Mouse (Mus musculus) hindbrain, embryonic 11.5 days (tissue): ENCODE measurements at regions not wholly inside any gene's neighbourhood (a gene's known extent, or its start where the extent isn't known, plus 50 kb on each side); places are given as distances from the start of the nearest gene placed in this dataset.

Experiments used
- ATAC-seq: fragments of 200-750 bp; cut with Nextera tagmentation; 2 replicates; pipeline ENCODE4 v1.8.0; 2017; ENCODE audit warnings: mild to moderate bottlenecking, moderate TSS enrichment, moderate library complexity; ENCODE audit not compliant: low FRiP score
- DNase-seq: peaks from one replicate; pipeline ENCODE4 v3.0.0-alpha.2; 2015; ENCODE audit warnings: low spot score
- H3K27ac ChIP-seq: fragments of 300-500 bp; sonication (generic); 2 replicates; pipeline ENCODE4 v1.5.1; 2014; ENCODE audit warnings: mild to moderate bottlenecking, low read depth, low read length
- H3K27me3 ChIP-seq: fragments of 300-500 bp; sonication (generic); 2 replicates; pipeline ENCODE4 v1.6.1; 2014; ENCODE audit warnings: mild to moderate bottlenecking, low read length, moderate library complexity, mixed read lengths; ENCODE audit not compliant: control insufficient read depth, insufficient read depth
- H3K36me3 ChIP-seq: fragments of 300-500 bp; sonication (generic); 2 replicates; pipeline ENCODE4 v1.6.1; 2014; ENCODE audit warnings: mild to moderate bottlenecking, low read length, moderate library complexity, mixed read lengths; ENCODE audit not compliant: control insufficient read depth, insufficient read depth
- H3K4me1 ChIP-seq: fragments of 300-500 bp; sonication (generic); replicated peaks from 2 replicates; pipeline ENCODE4 v1.6.1; 2014; ENCODE audit warnings: low read length, mixed read lengths; ENCODE audit not compliant: control insufficient read depth, insufficient read depth
- H3K4me2 ChIP-seq: fragments of 300-500 bp; sonication (generic); replicated peaks from 2 replicates; pipeline ENCODE4 v1.6.1; 2014; ENCODE audit warnings: mild to moderate bottlenecking, low read depth, low read length
- H3K4me3 ChIP-seq: fragments of 300-500 bp; sonication (generic); 2 replicates; pipeline ENCODE4 v1.5.1; 2014; ENCODE audit warnings: low read depth, low read length
- H3K9ac ChIP-seq: fragments of 300-500 bp; sonication (generic); 2 replicates; pipeline ENCODE4 v1.6.1; 2014; ENCODE audit warnings: low read depth, low read length
- H3K9me3 ChIP-seq: fragments of 300-500 bp; sonication (generic); 2 replicates; pipeline ENCODE4 v1.6.1; 2016; ENCODE audit warnings: low read length; ENCODE audit not compliant: control insufficient read depth
- whole genome bisulfite sequencing: fragments of 180-500 bp; shearing (Covaris S2); extraction: QIAGEN DNeasy Blood & Tissue Kit; methylation state at CpG from one replicate; pipeline ENCODE4 v1.1.7; 2014; 5-methylcytosine and 5-hydroxymethylcytosine counted together

- H3K4me2 ChIP-seq, result no peak overlapping the region
- no peaks in the 10 kb centered on the region for H3K9me3 ChIP-seq
- no peak overlapping the region for H3K9ac ChIP-seq
- H3K36me3 ChIP-seq, result no peaks in the 10 kb centered on the region
- no peak for DNase-seq
- H3K27ac ChIP-seq, result no peak overlapping the region
- H3K4me1 ChIP-seq, result no peaks in the 10 kb centered on the region
- 77% methylated on average over 5 of the region's 5 CpGs for WGBS
- H3K4me3 ChIP-seq, result no peak overlapping the region
- H3K27me3 ChIP-seq, result no peaks in the 10 kb centered on the region
- no peak for ATAC-seq
Measured at GRCm38 (mm10) chr14:98891252-98891947, 102.7 kb downstream of the Rpl36a-ps1 start.

GRCm38 (mm10) chr14:98887588-98887987 is 106.5 kb downstream of the Rpl36a-ps1 start:
- WGBS, result 86% methylated on average over 2 of the region's 2 CpGs
- Histone ChIP-seq H3K9ac (no peak overlapping the region), H3K27ac (no peak overlapping the region), H3K27me3 (no peaks in the 10 kb centered on the region), H3K36me3 (no peaks in the 10 kb centered on the region), H3K4me1 (no peaks in the 10 kb centered on the region), H3K4me2 (no peak overlapping the region), H3K4me3 (no peak overlapping the region), H3K9me3 (no peaks in the 10 kb centered on the region)
- ATAC-seq (no peak), DNase-seq (no peak)

GRCm38 (mm10) chr14:98886982-98887381 is 107.1 kb downstream of the Rpl36a-ps1 start:
- H3K9ac ChIP-seq, result no peak overlapping the region
- no peaks in the 10 kb centered on the region for H3K27me3 ChIP-seq
- H3K27ac ChIP-seq, result no peak overlapping the region
- WGBS, result 13% methylated on average over 1 of the region's 1 CpGs
- DNase-seq (peak; percentile 20), ATAC-seq (no peak)
- H3K4me3 ChIP-seq, result no peak overlapping the region
- H3K36me3 ChIP-seq, result no peaks in the 10 kb centered on the region
- no peaks in the 10 kb centered on the region for H3K9me3 ChIP-seq
- no peaks in the 10 kb centered on the region for H3K4me1 ChIP-seq
- H3K4me2 ChIP-seq, result no peak overlapping the region

GRCm38 (mm10) chr14:98882586-98882985 is 111.5 kb downstream of the Rpl36a-ps1 start:
- H3K27ac ChIP-seq, result no peak overlapping the region
- H3K9ac ChIP-seq, result no peak overlapping the region
- no peaks in the 10 kb centered on the region for H3K36me3 ChIP-seq
- 92% methylated on average over 10 of the region's 10 CpGs for WGBS
- H3K27me3 ChIP-seq, result no peaks in the 10 kb centered on the region
- H3K9me3 ChIP-seq, result no peaks in the 10 kb centered on the region
- H3K4me1 ChIP-seq, result no peaks in the 10 kb centered on the region
- ATAC-seq, result no peak
- no peak overlapping the region for H3K4me2 ChIP-seq
- no peak overlapping the region for H3K4me3 ChIP-seq
- no peak for DNase-seq

GRCm38 (mm10) chr14:98877956-98878355 is 116.2 kb downstream of the Rpl36a-ps1 start:
- ATAC-seq, result no peak
- 90% methylated on average over 3 of the region's 3 CpGs for WGBS
- DNase-seq, result no peak

GRCm38 (mm10) chr14:98873446-98873845 is 120.7 kb downstream of the Rpl36a-ps1 start:
- no peaks in the 10 kb centered on the region for H3K9me3 ChIP-seq
- H3K9ac ChIP-seq, result no peak overlapping the region
- H3K4me1 ChIP-seq, result no peaks in the 10 kb centered on the region
- no peaks in the 10 kb centered on the region for H3K36me3 ChIP-seq
- DNase-seq, result no peak
- H3K27me3 ChIP-seq, result no peaks in the 10 kb centered on the region
- H3K27ac ChIP-seq, result no peak overlapping the region
- no peak overlapping the region for H3K4me3 ChIP-seq
- H3K4me2 ChIP-seq, result no peak overlapping the region
- ATAC-seq, result no peak
- WGBS, result 82% methylated on average over 9 of the region's 9 CpGs

More at GRCm38 (mm10) chr14:98877956-98878355, 116.2 kb downstream of the Rpl36a-ps1 start:
- Histone ChIP-seq H3K9ac (no peak overlapping the region), H3K9me3 (no peaks in the 10 kb centered on the region), H3K27me3 (no peaks in the 10 kb centered on the region), H3K4me1 (no peaks in the 10 kb centered on the region), H3K4me3 (no peak overlapping the region), H3K27ac (no peak overlapping the region), H3K36me3 (no peaks in the 10 kb centered on the region), H3K4me2 (no peak overlapping the region)

GRCm38 (mm10) chr14:98869888-98870287 is 124.2 kb downstream of the Rpl36a-ps1 start:
- no peak overlapping the region for H3K27ac ChIP-seq
- ATAC-seq (no peak), DNase-seq (no peak)
- no peaks in the 10 kb centered on the region for H3K27me3 ChIP-seq
- no peaks in the 10 kb centered on the region for H3K36me3 ChIP-seq
- no peak overlapping the region for H3K4me2 ChIP-seq
- no peak overlapping the region for H3K4me3 ChIP-seq
- H3K4me1 ChIP-seq, result no peaks in the 10 kb centered on the region
- 87% methylated on average over 6 of the region's 6 CpGs for WGBS
- no peak overlapping the region for H3K9ac ChIP-seq
- no peaks in the 10 kb centered on the region for H3K9me3 ChIP-seq

- DNase-seq, result no peak
- no peaks in the 10 kb centered on the region for H3K36me3 ChIP-seq
- no peak overlapping the region for H3K27ac ChIP-seq
- H3K9me3 ChIP-seq, result no peaks in the 10 kb centered on the region
- H3K27me3 ChIP-seq, result no peaks in the 10 kb centered on the region
- no peak overlapping the region for H3K9ac ChIP-seq
- no peaks in the 10 kb centered on the region for H3K4me1 ChIP-seq
- ATAC-seq, result no peak
- H3K4me2 ChIP-seq, result no peak overlapping the region
- H3K4me3 ChIP-seq, result no peak overlapping the region
Measured at GRCm38 (mm10) chr14:98866880-98867279, 127.2 kb downstream of the Rpl36a-ps1 start.

- Histone ChIP-seq H3K27me3 (no peaks in the 10 kb centered on the region), H3K9ac (no peak overlapping the region), H3K4me1 (no peaks in the 10 kb centered on the region), H3K27ac (no peak overlapping the region), H3K9me3 (no peaks in the 10 kb centered on the region), H3K36me3 (no peaks in the 10 kb centered on the region), H3K4me3 (no peak overlapping the region), H3K4me2 (no peak overlapping the region)
- no peak for DNase-seq
- WGBS, result 89% methylated on average over 6 of the region's 6 CpGs
- ATAC-seq, result no peak
Measured at GRCm38 (mm10) chr14:98864001-98864400, 130.1 kb downstream of the Rpl36a-ps1 start.
